Mouse (Mus musculus): Measurements from ENCODE around the gene Atp2b2. TPM values are rescaled to one million over a fixed set of nuclear protein-coding genes. Genes with fewer than 3 reads are reported as not detected.
A peak's percentile ranks its signal among the peaks of the same experiment; 100 is the strongest.

The Atp2b2 gene
- total and polyA plus RNA-seq, 2 experiments from 2014 or later, result 35.4 to 96.3 TPM

DNA sequence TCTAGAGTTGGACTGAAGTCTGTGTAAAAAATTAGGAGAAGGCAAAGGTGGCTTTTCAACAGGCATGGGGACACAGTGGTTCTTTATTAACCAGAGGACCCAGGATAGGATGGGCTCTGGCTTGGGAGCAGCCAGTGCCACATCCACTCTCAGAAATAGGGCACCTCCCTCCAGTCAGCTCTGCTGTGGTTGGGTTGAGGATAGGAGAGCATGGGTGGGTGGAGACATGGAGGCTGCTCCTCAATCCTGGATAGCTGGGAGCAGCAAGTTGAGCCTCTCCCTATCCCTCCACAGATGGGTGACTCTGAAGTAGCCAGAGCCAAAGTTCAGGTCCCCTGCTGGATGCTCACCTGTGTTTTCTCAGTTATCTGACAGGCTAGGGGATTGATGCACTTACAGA is 297.3 kb downstream of the Atp2b2 start:
- Histone ChIP-seq H3K4me3 (ENCODE audit: low read depth, low read length) (no peak overlapping the region), H3K27me3 (ENCODE audit: insufficient read depth, low read length) (no peaks in the 10 kb centered on the region), H3K27ac (ENCODE audit: low read depth, low read length) (no peak overlapping the region), H3K4me2 (ENCODE audit: low read depth, low read length, poor library complexity, severe bottlenecking) (no peak overlapping the region), H3K9ac (replicated peaks; ENCODE audit: low read length, poor library complexity, severe bottlenecking) (no peak overlapping the region), H3K36me3 (ENCODE audit: insufficient read depth, low read length) (peaks cover 9% of the 10 kb centered on the region), H3K9me3 (ENCODE audit: low read length) (no peaks in the 10 kb centered on the region), H3K4me1 (ENCODE audit: insufficient read depth, low read length) (no peaks in the 10 kb centered on the region)
- no peak for ATAC-seq (ENCODE audit: low FRiP score)
- TF ChIP-seq CTCF (IDR thresholded peaks at IDR 0.05), result no peak
- DNase-seq (ENCODE audit: low spot score), result no peak

DNA sequence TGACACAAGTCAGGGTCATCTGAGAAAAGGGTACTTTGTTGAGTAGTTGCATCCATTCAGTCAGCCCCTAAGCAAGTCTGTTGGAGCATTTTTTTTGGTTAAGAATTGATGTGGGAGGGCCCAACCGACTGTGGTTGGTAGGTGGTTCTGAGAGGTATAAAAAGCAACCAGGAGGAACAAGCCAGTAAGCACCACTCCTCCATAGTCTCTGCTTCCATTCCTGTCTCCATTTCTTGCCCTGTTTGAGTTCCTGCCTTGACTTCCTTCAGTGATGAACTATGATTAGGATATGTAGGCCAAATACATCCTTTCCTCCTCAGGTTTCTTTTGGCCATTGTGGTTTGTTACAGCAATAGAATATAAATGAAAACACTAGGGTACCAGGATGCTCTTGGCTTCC is 299.3 kb downstream of the Atp2b2 start:
- no peaks in the 10 kb centered on the region for H3K9me3 ChIP-seq (ENCODE audit: low read length)
- H3K4me1 ChIP-seq (ENCODE audit: insufficient read depth, low read length), result peaks cover 4% of the 10 kb centered on the region; the same call in 1 of the 2 replicates
- H3K4me2 ChIP-seq (ENCODE audit: low read depth, low read length, poor library complexity, severe bottlenecking), result no peak overlapping the region
- 56% methylated on average over 1 of the region's 1 CpGs for WGBS
- DNase-seq (ENCODE audit: low spot score), result no peak
- H3K36me3 ChIP-seq (ENCODE audit: insufficient read depth, low read length), result peaks cover 2% of the 10 kb centered on the region
- no peak for ATAC-seq (ENCODE audit: low FRiP score)
- H3K27ac ChIP-seq (ENCODE audit: low read depth, low read length), result no peak overlapping the region
- H3K4me3 ChIP-seq (ENCODE audit: low read depth, low read length), result no peak overlapping the region
- no peaks in the 10 kb centered on the region for H3K27me3 ChIP-seq (ENCODE audit: insufficient read depth, low read length)
- TF ChIP-seq CTCF (IDR thresholded peaks at IDR 0.05), result no peak
- H3K9ac ChIP-seq (replicated peaks; ENCODE audit: low read length, poor library complexity, severe bottlenecking), result no peak overlapping the region

GRCm38 (mm10) chr6:113742321-113742720 is 300.1 kb downstream of the Atp2b2 start:
- peaks cover 10% of the 10 kb centered on the region for H3K36me3 ChIP-seq (ENCODE audit: insufficient read depth, low read length)
- no peak overlapping the region for H3K9ac ChIP-seq (replicated peaks; ENCODE audit: low read length, poor library complexity, severe bottlenecking)
- H3K4me1 ChIP-seq (ENCODE audit: insufficient read depth, low read length), result peaks cover 4% of the 10 kb centered on the region; the same call in 1 of the 2 replicates
- DNase-seq (ENCODE audit: low spot score) (no peak), ATAC-seq (ENCODE audit: low FRiP score) (no peak)
- TF ChIP-seq CTCF (IDR thresholded peaks at IDR 0.05), result no peak
- no peaks in the 10 kb centered on the region for H3K27me3 ChIP-seq (ENCODE audit: insufficient read depth, low read length)
- H3K4me3 ChIP-seq (ENCODE audit: low read depth, low read length), result no peak overlapping the region
- 83% methylated on average over 1 of the region's 1 CpGs for WGBS
- H3K4me2 ChIP-seq (ENCODE audit: low read depth, low read length, poor library complexity, severe bottlenecking), result no peak overlapping the region
- H3K27ac ChIP-seq (ENCODE audit: low read depth, low read length), result no peak overlapping the region
- no peaks in the 10 kb centered on the region for H3K9me3 ChIP-seq (ENCODE audit: low read length)

GRCm38 (mm10) chr6:113741425-113741824 is 301.0 kb downstream of the Atp2b2 start:
- Histone ChIP-seq H3K4me1 (ENCODE audit: insufficient read depth, low read length) (peaks cover 4% of the 10 kb centered on the region; the same call in 1 of the 2 replicates), H3K27me3 (ENCODE audit: insufficient read depth, low read length) (no peaks in the 10 kb centered on the region), H3K27ac (ENCODE audit: low read depth, low read length) (no peak overlapping the region), H3K9me3 (ENCODE audit: low read length) (no peaks in the 10 kb centered on the region), H3K36me3 (ENCODE audit: insufficient read depth, low read length) (peaks cover 15% of the 10 kb centered on the region), H3K4me3 (ENCODE audit: low read depth, low read length) (no peak overlapping the region), H3K4me2 (ENCODE audit: low read depth, low read length, poor library complexity, severe bottlenecking) (no peak overlapping the region), H3K9ac (replicated peaks; ENCODE audit: low read length, poor library complexity, severe bottlenecking) (no peak overlapping the region)
- TF ChIP-seq CTCF (IDR thresholded peaks at IDR 0.05), result no peak
- DNase-seq (ENCODE audit: low spot score) (no peak), ATAC-seq (ENCODE audit: low FRiP score) (no peak)
- WGBS, result 70% methylated on average over 2 of the region's 2 CpGs

DNA sequence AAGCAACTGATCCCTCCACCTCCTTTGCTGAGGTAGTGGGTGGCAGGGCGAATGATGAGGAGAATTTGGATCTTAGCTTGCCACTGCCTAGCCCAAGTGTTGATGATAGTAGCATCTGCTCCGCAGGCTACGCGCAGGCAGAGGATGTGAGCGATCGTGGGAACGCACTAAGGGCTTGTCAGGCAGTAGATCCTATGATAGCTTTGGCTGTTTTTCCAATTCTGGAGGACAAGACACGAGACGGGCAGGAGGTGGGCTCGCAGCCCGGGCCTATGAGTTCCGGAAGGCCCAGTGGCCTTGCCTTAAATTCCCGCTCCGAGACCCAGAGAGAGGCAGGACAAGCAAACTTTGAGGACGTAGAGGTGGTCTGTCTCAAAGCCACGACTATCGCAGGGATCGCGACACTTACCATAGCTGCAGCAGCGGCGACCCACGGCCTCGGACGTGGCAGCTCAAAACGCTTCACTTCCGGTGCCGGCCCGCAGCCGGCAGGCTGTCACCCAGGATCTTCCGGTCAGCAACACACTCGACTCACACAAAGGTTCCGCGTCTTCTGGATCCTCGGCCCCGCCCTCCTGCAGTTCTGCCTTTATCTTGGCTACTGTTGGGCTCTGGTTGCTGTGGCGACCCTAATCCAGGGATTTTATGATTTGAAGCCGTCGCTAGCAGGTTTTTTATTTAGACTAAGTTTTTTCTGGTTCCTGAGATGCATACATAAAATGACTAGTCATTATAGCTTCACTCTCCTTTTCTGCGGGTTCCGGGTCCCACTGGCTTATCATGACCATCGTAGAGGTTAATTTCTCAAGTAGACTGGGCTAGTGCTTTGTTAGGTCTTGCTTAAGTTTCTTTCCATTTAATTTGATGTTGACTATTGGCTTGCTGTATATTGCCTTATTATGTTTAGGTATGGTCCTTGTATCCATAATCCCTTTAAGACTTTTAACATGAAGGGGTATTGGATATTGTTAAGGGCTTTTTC is 301.9 kb downstream of the Atp2b2 start, which contains the start of gene Sec13:
Gene Sec13, minus strand, starts transcription at position 508 of the 982 bp plus-strand sequence.
- Histone ChIP-seq H3K4me3 (ENCODE audit: low read depth, low read length) (peak within 1 kb of the TSS; percentile 92), H3K27ac (ENCODE audit: low read depth, low read length) (peak within 1 kb of the TSS; percentile 78), H3K9me3 (ENCODE audit: low read length) (no peaks in the 10 kb centered on the region), H3K9ac (replicated peaks; ENCODE audit: low read length, poor library complexity, severe bottlenecking) (peak within 1 kb of the TSS; percentile 91), H3K4me2 (ENCODE audit: low read depth, low read length, poor library complexity, severe bottlenecking) (peak within 1 kb of the TSS; percentile 83), H3K27me3 (ENCODE audit: insufficient read depth, low read length) (no peaks in the 10 kb centered on the region), H3K36me3 (ENCODE audit: insufficient read depth, low read length) (peaks cover 24% of the 10 kb centered on the region), H3K4me1 (ENCODE audit: insufficient read depth, low read length) (peaks cover 4% of the 10 kb centered on the region; the same call in 1 of the 2 replicates)
- WGBS, result 4% methylated on average over 41 of the region's 41 CpGs
- TF ChIP-seq CTCF (IDR thresholded peaks at IDR 0.05), result no peak
- ATAC-seq (ENCODE audit: low FRiP score) (peak; percentile 87), DNase-seq (ENCODE audit: low spot score) (peak; percentile 95)

Measured in midbrain, postnatal 0 days (tissue).